Mouse (Mus musculus): ENCODE data around the gene Mmp25. TPM values are rescaled to one million over a fixed set of nuclear protein-coding genes. Genes with fewer than 3 reads are reported as not detected.

The Mmp25 gene
- polyA plus RNA-seq (2014; fragmentation: Nextera tagmentation; extraction: Ambion mirVana): 0.85 and 0.94 TPM in 2 replicates

DNA sequence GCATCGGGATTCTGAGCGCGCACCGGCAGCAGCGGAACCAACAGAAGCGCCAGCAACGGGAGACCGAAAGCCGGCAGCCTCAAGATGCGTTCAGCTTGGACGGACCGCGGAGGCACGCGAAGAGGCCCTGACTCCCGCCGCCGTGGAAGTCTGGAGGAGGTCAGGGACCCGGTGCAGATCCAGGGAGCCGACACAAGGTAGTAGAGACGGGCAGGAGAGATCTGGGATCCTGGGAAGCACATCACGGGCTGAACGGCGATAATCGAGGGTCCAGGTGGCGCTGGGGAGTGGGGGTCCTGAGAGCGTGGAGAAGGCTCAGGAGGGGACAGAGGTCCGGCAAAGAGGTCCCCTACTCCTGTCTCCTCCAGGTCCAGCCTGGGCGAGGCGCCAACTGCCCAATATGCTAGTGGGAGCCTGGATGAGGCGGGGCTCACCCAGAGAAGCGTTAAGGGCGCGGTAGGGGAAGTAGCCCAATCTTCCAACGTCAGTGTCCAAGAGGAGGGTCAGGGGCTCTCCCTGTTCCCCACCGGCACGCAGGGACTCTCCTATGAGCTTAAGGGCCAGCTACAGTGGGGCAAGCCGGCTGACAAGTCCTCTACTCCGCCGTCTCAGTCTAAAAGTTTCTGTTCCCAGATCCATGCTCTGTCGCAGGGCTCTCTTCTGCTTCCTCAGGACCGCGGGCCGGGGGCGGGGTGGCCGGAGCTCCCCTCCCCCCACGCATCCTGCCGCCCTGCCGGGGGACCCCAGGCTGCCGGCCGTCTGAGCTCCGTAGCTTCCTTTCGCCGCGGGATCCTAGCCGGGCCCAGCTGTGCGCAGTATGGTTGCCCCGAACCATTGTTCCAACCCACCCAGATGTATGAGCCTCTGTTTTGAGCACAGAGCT lies at the start of gene Mmp25:
Gene Mmp25, minus strand, starts transcription at position 665 of the 883 bp plus-strand sequence.
- Histone ChIP-seq H3K4me2 (ENCODE audit: low read depth) (peak within 1 kb of the TSS; percentile 68), H3K4me3 (ENCODE audit: low read depth, low read length) (peak within 1 kb of the TSS; percentile 38), H3K9ac (ENCODE audit: low read length) (peak within 1 kb of the TSS; percentile 37), H3K27ac (ENCODE audit: low read depth, low read length) (no peak within 1 kb of the TSS), H3K36me3 (ENCODE audit: control insufficient read depth, insufficient read depth, low read length) (no peaks in the 10 kb centered on the region), H3K4me1 (ENCODE audit: control insufficient read depth, insufficient read depth, low read length) (peaks cover 3% of the 10 kb centered on the region; the same call in 1 of the 2 replicates), H3K9me3 (ENCODE audit: control insufficient read depth, low read length) (no peaks in the 10 kb centered on the region), H3K27me3 (ENCODE audit: control insufficient read depth, insufficient read depth, low read length) (peaks cover 15% of the 10 kb centered on the region)
- under 1% methylated on average over 57 of the region's 58 CpGs for WGBS
- DNase-seq (ENCODE audit: low spot score) (peak; percentile 45), ATAC-seq (ENCODE audit: insufficient read depth, low FRiP score, low TSS enrichment) (peak; percentile 38; the same call in 1 of the 2 replicates)

GRCm38 (mm10) chr17:23694491-23694890 lies 49.4 kb upstream of the Mmp25 start:
- Histone ChIP-seq H3K9ac (ENCODE audit: low read length) (no peak overlapping the region), H3K27me3 (ENCODE audit: control insufficient read depth, insufficient read depth, low read length) (peaks cover 13% of the 10 kb centered on the region), H3K27ac (ENCODE audit: low read depth, low read length) (no peak overlapping the region), H3K9me3 (ENCODE audit: control insufficient read depth, low read length) (no peaks in the 10 kb centered on the region), H3K4me1 (ENCODE audit: control insufficient read depth, insufficient read depth, low read length) (no peaks in the 10 kb centered on the region), H3K4me2 (ENCODE audit: low read depth) (no peak overlapping the region), H3K36me3 (ENCODE audit: control insufficient read depth, insufficient read depth, low read length) (no peaks in the 10 kb centered on the region), H3K4me3 (ENCODE audit: low read depth, low read length) (no peak overlapping the region)
- WGBS: 76% methylated on average over 1 of the region's 1 CpGs
- ATAC-seq (ENCODE audit: insufficient read depth, low FRiP score, low TSS enrichment) (no peak), DNase-seq (ENCODE audit: low spot score) (no peak)

- no peak within 1 kb of the TSS for H3K9ac ChIP-seq (ENCODE audit: low read length)
- DNase-seq (ENCODE audit: low spot score): peak; percentile 12
- H3K4me3 ChIP-seq (ENCODE audit: low read depth, low read length): no peak within 1 kb of the TSS
- H3K36me3 ChIP-seq (ENCODE audit: control insufficient read depth, insufficient read depth, low read length): no peaks in the 10 kb centered on the region
- peaks cover 2% of the 10 kb centered on the region; the same call in 1 of the 2 replicates for H3K4me1 ChIP-seq (ENCODE audit: control insufficient read depth, insufficient read depth, low read length)
- 11% methylated on average over 15 of the region's 15 CpGs for WGBS
- H3K9me3 ChIP-seq (ENCODE audit: control insufficient read depth, low read length): no peaks in the 10 kb centered on the region
- no peak within 1 kb of the TSS for H3K4me2 ChIP-seq (ENCODE audit: low read depth)
- ATAC-seq (ENCODE audit: insufficient read depth, low FRiP score, low TSS enrichment): no peak; the same call in 1 of the 2 replicates
- peaks cover 42% of the 10 kb centered on the region for H3K27me3 ChIP-seq (ENCODE audit: control insufficient read depth, insufficient read depth, low read length)
- H3K27ac ChIP-seq (ENCODE audit: low read depth, low read length): no peak within 1 kb of the TSS
Observed at GRCm38 (mm10) chr17:23683856-23684672, 39.0 kb upstream of the Mmp25 start, which contains the start of gene Cldn9. TSS of gene Cldn9 (minus strand) at chr17:23684026.

DNA sequence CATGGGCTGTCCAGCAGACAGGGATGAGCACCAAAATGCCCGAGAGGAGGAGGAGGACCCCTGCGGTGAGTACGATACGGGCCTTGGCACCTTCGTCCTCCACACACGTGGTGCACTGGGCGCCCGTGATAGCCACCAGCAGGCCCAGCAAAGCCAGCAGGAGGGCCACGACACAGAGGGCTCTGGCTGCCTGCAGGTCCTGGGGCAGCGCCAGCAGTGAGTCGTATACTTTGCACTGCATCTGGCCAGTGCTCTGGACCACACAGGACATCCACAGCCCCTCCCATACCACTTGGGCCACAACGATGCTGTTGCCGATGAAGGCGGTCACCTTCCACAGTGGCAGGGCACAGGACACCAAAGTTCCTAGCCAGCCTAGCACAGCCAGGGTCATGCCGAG lies 38.1 kb upstream of the Mmp25 start:
- Histone ChIP-seq H3K4me3 (ENCODE audit: low read depth, low read length) (no peak overlapping the region), H3K4me1 (ENCODE audit: control insufficient read depth, insufficient read depth, low read length) (peaks cover 2% of the 10 kb centered on the region; the same call in 1 of the 2 replicates), H3K4me2 (ENCODE audit: low read depth) (no peak overlapping the region), H3K27me3 (ENCODE audit: control insufficient read depth, insufficient read depth, low read length) (peaks cover 50% of the 10 kb centered on the region), H3K27ac (ENCODE audit: low read depth, low read length) (no peak overlapping the region), H3K9ac (ENCODE audit: low read length) (no peak overlapping the region), H3K9me3 (ENCODE audit: control insufficient read depth, low read length) (no peaks in the 10 kb centered on the region), H3K36me3 (ENCODE audit: control insufficient read depth, insufficient read depth, low read length) (no peaks in the 10 kb centered on the region)
- DNase-seq (ENCODE audit: low spot score): no peak
- 16% methylated on average over 15 of the region's 15 CpGs for WGBS
- no peak for ATAC-seq (ENCODE audit: insufficient read depth, low FRiP score, low TSS enrichment)

DNA sequence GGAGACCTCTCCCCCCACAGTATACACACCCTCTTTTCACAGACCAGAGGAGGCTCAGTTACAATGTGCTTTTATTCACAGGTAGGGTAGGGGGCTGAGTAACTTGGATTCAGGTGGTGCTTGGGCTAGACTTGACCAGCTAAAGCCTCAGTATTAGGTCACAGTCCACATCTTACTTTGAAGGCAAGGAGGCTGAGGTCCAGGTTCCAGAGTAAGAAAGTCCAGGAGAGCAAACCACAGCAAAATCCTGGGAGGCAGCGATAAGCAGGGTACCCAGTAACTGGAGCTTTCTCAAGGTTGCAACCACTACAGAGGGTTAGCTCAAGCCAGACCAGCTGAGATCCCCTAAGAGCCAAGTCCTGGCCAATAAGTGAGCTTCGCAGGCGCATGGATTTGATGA lies 37.5 kb upstream of the Mmp25 start:
- Histone ChIP-seq H3K4me3 (ENCODE audit: low read depth, low read length) (no peak overlapping the region), H3K27ac (ENCODE audit: low read depth, low read length) (no peak overlapping the region), H3K9me3 (ENCODE audit: control insufficient read depth, low read length) (no peaks in the 10 kb centered on the region), H3K4me1 (ENCODE audit: control insufficient read depth, insufficient read depth, low read length) (peaks cover 2% of the 10 kb centered on the region; the same call in 1 of the 2 replicates), H3K9ac (ENCODE audit: low read length) (no peak overlapping the region), H3K4me2 (ENCODE audit: low read depth) (no peak overlapping the region), H3K36me3 (ENCODE audit: control insufficient read depth, insufficient read depth, low read length) (no peaks in the 10 kb centered on the region), H3K27me3 (ENCODE audit: control insufficient read depth, insufficient read depth, low read length) (peaks cover 54% of the 10 kb centered on the region)
- 58% methylated on average over 3 of the region's 3 CpGs for WGBS
- ATAC-seq (ENCODE audit: insufficient read depth, low FRiP score, low TSS enrichment): no peak
- DNase-seq (ENCODE audit: low spot score): peak; percentile 8

- Histone ChIP-seq H3K9me3 (ENCODE audit: control insufficient read depth, low read length) (no peaks in the 10 kb centered on the region), H3K27me3 (ENCODE audit: control insufficient read depth, insufficient read depth, low read length) (peaks cover 54% of the 10 kb centered on the region), H3K4me3 (ENCODE audit: low read depth, low read length) (no peak overlapping the region), H3K36me3 (ENCODE audit: control insufficient read depth, insufficient read depth, low read length) (no peaks in the 10 kb centered on the region), H3K4me2 (ENCODE audit: low read depth) (no peak overlapping the region), H3K9ac (ENCODE audit: low read length) (no peak overlapping the region), H3K4me1 (ENCODE audit: control insufficient read depth, insufficient read depth, low read length) (peaks cover 2% of the 10 kb centered on the region; the same call in 1 of the 2 replicates), H3K27ac (ENCODE audit: low read depth, low read length) (no peak overlapping the region)
- ATAC-seq (ENCODE audit: insufficient read depth, low FRiP score, low TSS enrichment) (no peak), DNase-seq (ENCODE audit: low spot score) (no peak)
- WGBS: 59% methylated on average over 4 of the region's 4 CpGs
Observed at GRCm38 (mm10) chr17:23682092-23682491, 37.0 kb upstream of the Mmp25 start.

- H3K27ac ChIP-seq (ENCODE audit: low read depth, low read length): no peak overlapping the region
- H3K9ac ChIP-seq (ENCODE audit: low read length): no peak overlapping the region
- no peak overlapping the region for H3K4me3 ChIP-seq (ENCODE audit: low read depth, low read length)
- peaks cover 8% of the 10 kb centered on the region for H3K4me1 ChIP-seq (ENCODE audit: control insufficient read depth, insufficient read depth, low read length)
- H3K36me3 ChIP-seq (ENCODE audit: control insufficient read depth, insufficient read depth, low read length): no peaks in the 10 kb centered on the region
- H3K4me2 ChIP-seq (ENCODE audit: low read depth): no peak overlapping the region
- H3K27me3 ChIP-seq (ENCODE audit: control insufficient read depth, insufficient read depth, low read length): peaks cover 58% of the 10 kb centered on the region
- WGBS: 74% methylated on average over 10 of the region's 10 CpGs
- DNase-seq (ENCODE audit: low spot score) (no peak), ATAC-seq (ENCODE audit: insufficient read depth, low FRiP score, low TSS enrichment) (no peak)
- no peaks in the 10 kb centered on the region for H3K9me3 ChIP-seq (ENCODE audit: control insufficient read depth, low read length)
Observed at GRCm38 (mm10) chr17:23681086-23681485, 36.0 kb upstream of the Mmp25 start.

DNA sequence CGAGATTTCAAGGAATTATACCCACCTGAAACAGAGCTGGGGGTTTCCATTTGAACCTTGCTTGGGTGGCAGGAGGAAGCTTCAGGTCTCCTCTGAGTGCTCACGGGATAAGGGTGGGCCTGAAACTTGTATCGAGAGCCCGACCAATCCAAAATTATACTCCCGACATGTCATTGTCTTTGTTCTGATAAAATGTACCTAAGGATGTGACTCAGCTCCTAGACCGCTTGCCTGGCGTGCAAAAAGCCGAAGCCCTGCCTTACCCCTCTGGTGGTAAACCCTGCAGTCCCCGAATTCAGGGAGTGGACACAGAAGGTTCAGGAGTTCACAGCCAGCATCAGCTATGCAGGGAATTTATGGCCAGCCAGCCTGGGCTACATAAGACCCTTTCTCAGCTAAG lies 35.3 kb upstream of the Mmp25 start:
- no peaks in the 10 kb centered on the region for H3K36me3 ChIP-seq (ENCODE audit: control insufficient read depth, insufficient read depth, low read length)
- ATAC-seq (ENCODE audit: insufficient read depth, low FRiP score, low TSS enrichment) (no peak), DNase-seq (ENCODE audit: low spot score) (no peak)
- H3K27me3 ChIP-seq (ENCODE audit: control insufficient read depth, insufficient read depth, low read length): peaks cover 65% of the 10 kb centered on the region
- no peak overlapping the region for H3K4me2 ChIP-seq (ENCODE audit: low read depth)
- no peaks in the 10 kb centered on the region for H3K9me3 ChIP-seq (ENCODE audit: control insufficient read depth, low read length)
- no peak overlapping the region for H3K27ac ChIP-seq (ENCODE audit: low read depth, low read length)
- H3K9ac ChIP-seq (ENCODE audit: low read length): no peak overlapping the region
- no peak overlapping the region for H3K4me3 ChIP-seq (ENCODE audit: low read depth, low read length)
- H3K4me1 ChIP-seq (ENCODE audit: control insufficient read depth, insufficient read depth, low read length): peaks cover 13% of the 10 kb centered on the region
- WGBS: 77% methylated on average over 9 of the region's 9 CpGs
